Mouse (Mus musculus): Measurements from ENCODE around the gene Cpa4.

GRCm38 (mm10) chr6:30547656-30548306, 20.4 kb upstream of the Cpa4 start:
- TF ChIP-seq CTCF (IDR thresholded peaks at IDR 0.05; ENCODE audit: borderline replicate concordance, insufficient read depth, low read length) (no peak), POLR2A (IDR thresholded peaks at IDR 0.05; ENCODE audit: low read depth, low read length) (no peak)

Data from embryonic fibroblast, embryonic 13.5 days (primary cell).